Mouse (Mus musculus) c-Kit-positive CD71-negative TER-119-negative erythroid progenitor cells, embryonic 14.5 days (primary cell): ENCODE measurements at regions not wholly inside any gene's neighbourhood (a gene's known extent, or its start where the extent isn't known, plus 50 kb on each side); places are given as distances from the start of the nearest gene placed in this dataset.

Experiments used
- DNase-seq: peaks from one replicate; pipeline ENCODE4 v3.0.0-alpha.2; 2013; ENCODE audit warnings: low read depth

GRCm38 (mm10) chr1:124674420-124674819, 629.1 kb upstream of the Dpp10 start:
- no peak for DNase-seq

GRCm38 (mm10) chr1:124652872-124653271, 607.5 kb upstream of the Dpp10 start:
- no peak for DNase-seq

- DNase-seq = no peak
These were observed 607.0 kb upstream of the Dpp10 start for GRCm38 (mm10) chr1:124652251-124652861.

GRCm38 (mm10) chr1:124635246-124635768, 589.9 kb upstream of the Dpp10 start:
- DNase-seq = no peak

- no peak for DNase-seq
These were observed 584.7 kb upstream of the Dpp10 start for GRCm38 (mm10) chr1:124630084-124630483.

- DNase-seq = no peak
These were observed 539.3 kb upstream of the Dpp10 start for GRCm38 (mm10) chr1:124584620-124585019.
